Mouse (Mus musculus) embryo, embryonic 11 days (tissue): Measurements from ENCODE around the gene Tomm22.
"Not testable (repeated sequence)": the region's sequence is repeated elsewhere in the genome, so short reads cannot be mapped to it uniquely, and the experiment has no call there.

Experiments
- DNase-seq: peaks from one replicate; pipeline ENCODE4 v3.0.0-alpha.2; 2015

Tomm22 gene

DNA sequence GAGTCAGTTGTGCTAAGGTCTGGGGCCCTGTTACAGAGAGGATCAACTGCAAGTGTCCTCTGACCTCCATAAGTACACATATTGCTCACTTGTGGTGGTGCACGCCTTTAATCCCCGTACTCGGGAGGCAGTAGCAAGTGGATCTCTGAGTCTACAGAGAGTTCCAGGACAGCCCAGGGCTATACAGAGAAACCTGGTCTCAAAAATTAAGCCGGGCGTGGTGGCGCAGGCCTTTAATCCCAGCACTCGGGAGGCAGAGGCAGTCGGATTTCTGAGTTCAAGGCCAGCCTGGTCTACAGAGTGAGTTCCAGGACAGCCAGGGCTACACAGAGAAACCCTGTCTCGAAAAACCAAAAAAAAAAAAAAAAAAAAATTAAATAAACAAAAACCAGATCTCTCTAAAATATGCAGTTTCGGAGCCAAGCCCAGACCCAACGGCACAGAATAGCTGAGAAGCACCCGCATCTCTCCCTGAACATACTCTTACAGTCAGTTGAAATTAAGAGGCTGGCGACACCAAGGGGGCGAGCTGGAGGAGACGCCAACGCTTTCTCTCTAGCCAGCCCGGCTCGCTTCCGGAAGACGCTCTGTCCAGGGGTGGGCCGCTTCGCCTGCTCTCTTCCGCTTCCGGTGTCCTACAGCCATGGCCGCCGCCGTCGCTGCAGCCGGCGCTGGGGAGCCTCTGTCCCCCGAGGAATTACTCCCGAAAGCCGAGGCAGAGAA is at the start of gene Tomm22:
TSS of gene Tomm22 (plus strand) at position 613 of the 723 bp plus-strand sequence.
- peak; percentile 97 for DNase-seq

DNA sequence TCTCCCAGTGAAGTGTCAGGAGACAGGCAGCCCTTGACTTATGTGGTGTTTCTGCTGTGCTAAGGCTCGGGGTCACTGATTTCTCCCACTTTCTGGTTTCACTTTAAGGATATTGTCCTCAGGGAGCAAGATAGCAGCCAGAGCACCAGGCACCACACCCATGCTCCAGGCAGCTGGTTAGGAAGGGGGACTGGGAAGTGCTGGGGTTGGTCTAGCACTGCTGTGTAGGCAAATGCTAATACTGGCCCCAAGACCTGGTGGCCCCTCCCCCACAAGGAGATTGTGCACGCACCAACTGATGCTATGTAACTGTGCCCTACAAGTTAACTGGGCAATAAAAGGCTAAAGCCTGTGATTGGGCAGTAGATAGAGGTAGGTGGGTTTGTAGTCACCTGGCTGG is 40.2 kb upstream of the Tomm22 start:
- DNase-seq: no peak

DNA sequence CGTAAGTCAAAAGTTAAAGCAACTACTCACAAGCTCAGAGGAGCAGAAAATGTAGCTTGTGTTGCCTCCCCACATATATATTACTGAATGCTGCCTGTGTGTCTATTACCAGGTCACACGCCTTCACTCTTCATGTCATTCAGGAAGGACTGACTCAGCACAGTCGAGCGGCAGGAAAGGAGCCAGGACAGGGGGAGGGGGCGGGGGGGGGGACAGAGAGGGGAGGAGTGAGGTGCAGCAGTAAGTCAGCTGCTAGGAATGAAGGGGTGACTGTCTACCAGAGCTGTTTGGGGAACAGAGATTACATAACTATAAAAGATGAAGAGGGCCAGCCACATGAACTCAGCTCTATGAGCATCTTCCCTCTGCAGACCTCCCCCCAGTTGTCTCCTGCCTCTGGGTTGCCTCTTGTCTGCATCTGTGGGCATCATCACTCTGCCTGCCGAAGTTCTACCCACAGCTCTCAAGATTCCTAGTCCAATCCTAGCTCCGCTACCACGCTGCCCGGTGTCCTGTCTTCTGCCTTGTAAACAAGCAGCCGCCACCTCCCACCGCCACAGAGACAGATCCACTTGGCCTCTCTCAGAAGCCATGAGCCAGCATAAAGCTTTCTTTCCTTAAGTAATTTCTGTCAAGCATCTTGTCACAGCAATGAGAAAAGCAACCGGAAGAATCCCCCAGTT is 29.4 kb upstream of the Tomm22 start:
- no peak for DNase-seq

DNA sequence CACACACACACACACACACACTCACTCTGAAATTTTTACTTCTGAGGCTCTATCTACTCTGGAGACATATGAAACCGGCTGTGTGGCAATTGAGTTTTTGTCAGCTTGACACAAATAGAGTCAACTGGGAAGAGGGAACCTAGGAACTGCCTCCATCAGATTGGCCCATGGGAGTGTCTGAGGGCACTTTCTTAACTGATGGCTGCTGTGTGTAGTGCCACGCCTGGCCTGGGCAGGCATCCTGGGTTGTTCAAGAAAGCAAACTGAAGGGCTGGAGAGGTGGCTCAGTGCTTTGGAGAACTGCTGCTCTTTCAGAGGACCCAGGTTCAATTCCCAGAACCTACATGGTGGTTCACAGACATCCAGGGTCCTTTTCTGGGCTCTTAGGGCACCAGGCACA is 25.2 kb upstream of the Tomm22 start:
- DNase-seq: no peak

DNA sequence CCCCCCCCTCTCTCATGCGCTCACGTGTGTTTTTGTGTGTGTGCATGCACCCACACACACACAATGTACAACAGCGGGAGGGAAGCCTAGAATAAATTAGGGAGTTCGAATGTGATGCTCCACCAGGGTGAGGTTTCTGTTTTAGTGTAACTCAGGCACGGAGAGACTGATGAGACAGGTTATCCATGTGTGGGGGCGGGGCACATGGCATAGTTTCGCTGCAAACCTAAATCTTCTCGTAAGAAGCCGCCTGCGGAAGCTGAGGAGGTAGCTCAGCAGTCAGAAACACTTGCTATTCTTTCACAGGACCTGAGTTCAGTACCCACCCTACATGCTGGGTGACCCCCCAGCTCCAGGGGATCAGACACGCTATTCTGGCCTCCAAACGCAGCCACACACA is 22.5 kb upstream of the Tomm22 start:
- DNase-seq: no peak

DNA sequence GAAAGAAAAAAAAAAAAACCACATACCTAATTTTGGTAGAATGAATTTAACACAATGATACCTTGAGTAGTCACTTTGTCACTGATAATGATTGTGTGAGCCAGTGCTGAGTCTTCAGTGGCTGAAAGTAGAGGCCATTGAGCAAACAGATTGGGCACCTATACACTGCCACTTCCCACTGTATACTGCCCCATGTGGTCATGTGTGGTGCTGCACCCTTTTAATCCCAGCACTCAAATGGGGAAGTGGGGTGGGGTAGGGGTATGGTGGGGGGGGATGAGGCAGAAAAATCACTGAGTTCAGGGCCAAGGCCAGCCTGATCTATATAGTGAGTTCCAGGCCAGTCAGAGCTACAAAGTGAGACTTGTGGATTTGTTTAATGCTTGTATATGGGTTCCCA is 20.1 kb upstream of the Tomm22 start:
- peak; percentile 30 for DNase-seq

DNA sequence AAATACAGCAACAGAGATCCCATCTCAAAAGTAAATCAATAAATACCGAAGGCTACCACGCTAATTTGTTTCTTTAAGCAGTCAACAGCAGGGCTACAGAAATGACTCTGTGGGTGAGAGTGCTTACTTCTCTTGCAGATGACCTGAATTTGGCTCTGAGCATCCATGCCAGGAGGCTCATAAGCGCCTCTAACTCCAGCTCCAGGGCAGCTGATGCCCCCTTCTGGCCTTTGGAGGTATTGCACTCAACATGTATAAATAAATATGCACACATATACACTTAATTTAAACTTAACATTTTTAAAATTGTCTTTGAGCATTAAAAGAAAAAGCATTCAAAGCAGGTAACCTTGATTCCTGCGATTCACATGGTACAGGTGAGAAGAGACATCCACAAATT is 19.2 kb upstream of the Tomm22 start:
- DNase-seq: peak; percentile 21

DNA sequence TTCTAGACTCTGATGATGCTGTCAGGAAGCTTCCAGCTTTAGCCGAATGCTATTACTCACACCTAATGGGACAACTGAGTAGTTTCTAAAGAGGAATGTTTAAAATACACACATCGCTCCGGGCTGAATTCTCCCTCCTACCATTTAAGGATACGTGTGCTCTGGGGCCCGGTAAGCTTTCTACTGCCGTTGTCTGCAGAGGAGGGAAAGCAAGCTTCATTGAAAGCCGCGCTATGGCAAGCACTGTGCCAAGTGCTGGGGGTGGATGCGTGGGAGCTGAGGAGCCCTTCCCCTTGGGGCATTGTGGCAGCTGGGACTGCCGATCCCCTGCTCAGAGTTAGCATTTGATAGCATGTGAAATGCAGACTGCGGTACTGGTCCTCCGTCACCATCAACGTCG is 14.2 kb upstream of the Tomm22 start:
- no peak for DNase-seq

DNA sequence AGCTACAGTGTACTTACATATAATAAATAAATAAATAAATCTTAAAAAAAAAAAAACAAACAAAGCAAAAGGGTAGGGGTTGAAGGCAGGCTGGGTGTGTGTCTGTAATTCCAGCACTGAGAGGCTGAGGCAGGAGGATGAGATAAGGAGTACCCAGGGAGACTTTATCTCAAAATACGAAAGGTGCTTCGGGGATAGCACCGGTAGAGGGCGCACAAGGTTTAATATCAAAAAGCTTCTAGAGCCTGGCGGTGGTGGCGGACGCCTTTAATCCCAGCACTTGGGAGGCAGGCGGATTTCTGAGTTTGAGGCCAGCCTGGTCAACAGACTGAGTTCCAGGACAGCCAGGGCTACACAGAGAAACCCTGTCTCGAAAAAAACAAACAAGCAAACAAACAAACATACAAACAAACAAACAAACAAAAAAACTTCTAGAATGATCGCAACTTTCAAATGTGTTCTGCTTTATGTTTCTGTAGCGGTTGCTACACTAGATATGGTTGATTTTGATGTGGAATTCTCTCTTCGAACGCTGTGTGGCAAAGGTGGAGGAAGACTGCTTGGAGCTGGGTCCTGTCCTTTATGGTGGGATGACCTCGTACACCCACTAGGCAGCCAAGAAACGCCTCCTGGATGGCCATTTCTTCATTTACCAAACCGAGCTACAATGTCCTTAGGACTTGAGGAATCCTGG is 12.7 kb upstream of the Tomm22 start:
- DNase-seq: peak; percentile 91

DNA sequence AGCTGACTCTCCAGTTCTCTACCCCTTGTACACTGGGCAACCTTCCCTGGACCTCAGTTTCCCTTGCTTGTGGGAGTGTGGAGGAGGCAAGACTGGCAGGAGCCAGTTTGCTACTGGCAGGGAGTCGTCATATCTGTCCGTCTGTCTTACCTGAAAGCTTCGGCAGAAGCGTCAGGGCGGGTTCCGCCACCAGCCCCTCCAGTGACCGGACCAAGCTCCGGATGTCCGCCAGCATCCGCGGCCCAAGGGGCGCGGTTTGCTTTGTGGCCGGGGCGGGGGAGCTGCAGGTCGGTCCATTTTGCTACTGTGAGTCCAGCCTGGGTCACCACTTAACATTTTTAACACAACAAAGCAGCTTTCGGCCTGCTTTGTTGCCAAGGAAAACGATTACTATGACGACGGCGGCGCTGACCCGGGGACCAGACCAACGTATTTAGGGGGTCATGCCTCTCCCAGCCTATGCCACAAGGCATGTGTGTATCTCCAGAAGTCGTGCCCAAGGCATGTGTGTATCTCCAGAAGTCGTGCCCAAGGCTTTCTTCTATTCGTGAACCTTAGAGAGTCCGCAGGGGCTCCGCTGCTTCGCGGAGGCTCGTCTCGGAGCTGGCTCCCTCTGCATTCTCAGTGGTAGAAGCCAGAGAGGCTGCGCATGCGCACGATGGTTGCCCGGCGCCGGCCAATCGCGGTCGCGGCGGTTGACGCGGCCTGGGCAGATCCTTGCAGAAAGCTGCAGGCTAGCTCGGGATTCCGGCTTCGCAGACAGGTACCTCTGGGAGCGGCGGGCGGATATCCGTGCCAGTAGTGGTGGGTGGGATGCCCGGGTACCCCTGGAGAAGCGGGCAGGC is 11.9 kb upstream of the Tomm22 start, which contains the start of the genes Fam227a and Cby1:
TSS of gene Fam227a (minus strand) at position 426 of the 845 bp plus-strand sequence.
TSS of gene Cby1 (plus strand) at position 669 of the 845 bp plus-strand sequence.
- peak; percentile 95 for DNase-seq

DNA sequence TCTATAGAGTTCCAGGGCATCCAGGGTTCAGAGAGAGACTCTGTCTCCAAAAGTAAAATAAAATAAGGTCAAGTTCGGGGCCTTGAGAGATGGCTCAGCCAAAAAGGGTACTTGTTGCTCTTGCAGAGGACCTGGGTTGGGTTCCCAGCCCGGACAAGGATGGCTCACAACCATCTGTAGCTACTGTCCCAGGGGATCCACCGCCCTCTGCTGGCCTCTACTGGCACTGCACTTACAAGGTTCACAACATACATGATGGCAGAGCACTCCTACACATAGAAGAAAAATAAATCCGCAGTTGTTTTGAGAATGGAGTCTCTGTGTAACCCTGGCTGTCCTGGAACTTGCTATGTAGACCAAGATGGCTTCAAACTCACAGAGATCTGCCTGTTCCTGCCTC is 8.8 kb upstream of the Tomm22 start:
- no peak for DNase-seq

DNA sequence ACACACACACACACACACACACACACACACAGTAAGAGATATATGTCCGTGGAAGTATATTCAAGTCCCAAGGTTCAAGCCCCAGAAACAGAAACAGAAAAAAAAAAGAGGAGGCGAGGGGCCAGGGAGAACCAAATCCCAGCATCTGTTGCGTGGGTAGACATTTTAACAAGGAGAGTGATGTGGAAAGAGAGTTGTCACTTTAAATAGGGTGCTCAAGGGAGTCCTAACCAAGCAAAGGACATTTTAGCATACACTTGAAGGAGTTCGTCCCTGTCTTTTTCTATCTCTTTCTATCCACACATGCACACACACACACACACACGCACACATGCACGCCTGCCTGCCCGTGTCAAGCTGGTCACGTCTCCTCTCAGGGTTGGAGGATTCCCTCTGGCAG is 6.0 kb upstream of the Tomm22 start:
- no peak for DNase-seq

DNA sequence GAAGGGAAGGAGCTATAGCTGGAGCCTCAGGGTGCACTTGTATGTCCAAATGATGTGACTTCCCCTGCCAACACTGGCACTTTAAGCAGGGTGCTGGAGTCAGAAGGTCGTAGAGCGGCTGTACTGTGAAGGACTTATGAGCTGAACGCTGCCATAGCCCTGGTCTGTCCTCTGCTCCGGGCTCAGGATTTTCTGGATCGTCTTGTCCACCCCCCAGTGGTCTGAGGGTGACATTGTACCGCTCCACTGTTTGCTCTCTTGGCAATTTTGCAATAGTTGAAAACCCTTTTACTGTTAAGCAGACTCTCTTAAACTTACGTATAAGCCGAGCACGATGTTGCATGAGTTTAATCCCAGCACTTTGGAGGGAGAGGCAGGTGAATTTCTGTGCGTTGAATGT is 1.5 kb upstream of the Tomm22 start:
- no peak for DNase-seq

DNA sequence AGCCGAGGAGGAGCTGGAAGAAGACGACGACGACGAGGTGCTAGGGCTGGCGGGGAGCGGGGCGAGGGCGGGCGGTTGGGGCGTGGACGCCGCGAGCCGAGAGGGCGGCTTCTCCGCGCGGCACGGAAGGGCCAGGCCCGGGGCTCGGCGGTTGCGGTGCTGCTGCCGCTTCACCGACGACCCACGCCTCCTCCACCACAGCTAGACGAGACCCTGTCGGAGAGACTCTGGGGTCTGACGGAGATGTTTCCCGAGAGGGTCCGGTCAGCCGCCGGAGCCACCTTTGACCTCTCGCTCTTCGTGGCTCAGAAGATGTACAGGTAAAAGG is 275 bp downstream of the Tomm22 start:
- no peak for DNase-seq

DNA sequence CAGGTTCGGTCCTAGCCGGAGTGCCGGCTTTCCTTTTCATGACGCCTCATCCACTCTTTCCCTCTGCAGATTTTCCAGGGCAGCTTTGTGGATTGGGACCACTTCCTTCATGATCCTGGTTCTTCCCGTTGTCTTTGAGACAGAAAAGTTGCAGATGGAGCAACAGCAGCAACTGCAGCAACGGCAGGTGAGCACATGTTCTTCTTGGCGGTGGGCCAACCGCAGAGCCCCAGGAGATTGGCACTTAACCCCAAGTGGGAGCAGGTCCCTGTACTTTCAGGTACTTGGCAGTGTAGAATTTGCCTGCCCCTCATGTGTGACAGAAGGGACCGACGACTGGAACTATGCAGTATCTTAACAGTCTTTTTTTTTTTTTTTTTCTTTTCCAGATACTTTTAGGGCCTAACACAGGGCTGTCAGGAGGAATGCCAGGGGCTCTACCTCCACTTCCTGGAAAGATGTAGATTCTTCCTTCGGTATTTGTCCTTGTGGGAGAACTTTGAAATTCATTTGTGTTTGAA is 1.2 kb downstream of the Tomm22 start:
- not testable (repeated sequence) for DNase-seq

DNA sequence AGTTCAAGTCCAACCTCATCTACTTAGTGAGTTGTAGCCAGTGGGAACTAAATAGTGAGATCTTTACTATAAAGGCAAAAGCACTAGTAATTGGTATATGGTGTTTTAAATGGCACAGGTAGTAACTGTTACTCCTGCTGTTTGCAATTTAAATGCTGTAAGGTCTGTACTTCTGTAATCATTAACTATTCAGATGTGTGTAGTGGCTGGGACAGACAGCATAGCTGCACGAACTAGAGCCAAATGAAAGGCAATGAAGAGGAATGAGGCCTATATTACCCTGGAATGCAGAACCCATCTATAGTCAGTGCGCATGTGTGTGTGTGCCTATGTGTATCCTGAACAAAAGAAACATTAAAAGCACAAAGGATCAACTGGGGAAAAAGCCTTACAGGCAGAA is 7.3 kb downstream of the Tomm22 start:
- DNase-seq: no peak

DNA sequence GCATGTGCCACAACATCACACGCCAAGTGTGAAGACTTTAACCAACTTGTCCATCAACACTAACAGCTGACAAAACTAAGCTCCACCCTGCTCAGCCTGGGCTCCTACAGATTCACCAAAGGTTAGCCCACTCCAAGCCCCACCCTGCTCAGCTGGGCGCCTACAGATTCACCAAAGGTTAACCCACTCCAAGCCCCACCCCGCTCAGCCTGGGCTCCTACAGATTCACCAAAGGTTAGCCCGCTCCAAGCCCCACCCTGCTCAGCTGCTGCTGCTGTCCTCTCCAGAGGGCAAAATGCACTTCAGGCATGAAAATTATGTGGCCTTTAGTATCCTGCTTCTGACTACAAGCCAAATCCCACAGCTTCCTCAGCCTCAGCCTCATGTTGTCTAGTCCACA is 11.3 kb downstream of the Tomm22 start:
- no peak for DNase-seq

DNA sequence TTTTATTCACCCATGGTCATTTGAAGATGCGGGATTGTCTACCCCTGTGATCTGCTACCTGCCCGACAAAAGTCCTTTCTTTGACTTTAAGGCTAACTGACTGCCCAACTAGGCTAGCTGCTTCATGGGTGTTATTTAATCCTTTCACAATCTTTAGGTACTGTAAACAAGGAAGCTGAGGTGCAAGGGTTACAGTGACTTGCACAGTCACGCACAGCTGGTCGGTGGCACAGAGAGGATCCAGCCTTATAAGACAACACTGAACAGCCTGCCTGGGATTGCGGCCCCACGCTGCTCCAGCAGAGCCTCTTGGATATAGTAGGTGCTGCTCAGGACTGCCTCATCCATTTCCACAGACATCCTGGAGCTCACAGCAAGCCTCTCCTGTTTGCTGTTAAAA is 12.5 kb downstream of the Tomm22 start:
- DNase-seq: no peak

DNA sequence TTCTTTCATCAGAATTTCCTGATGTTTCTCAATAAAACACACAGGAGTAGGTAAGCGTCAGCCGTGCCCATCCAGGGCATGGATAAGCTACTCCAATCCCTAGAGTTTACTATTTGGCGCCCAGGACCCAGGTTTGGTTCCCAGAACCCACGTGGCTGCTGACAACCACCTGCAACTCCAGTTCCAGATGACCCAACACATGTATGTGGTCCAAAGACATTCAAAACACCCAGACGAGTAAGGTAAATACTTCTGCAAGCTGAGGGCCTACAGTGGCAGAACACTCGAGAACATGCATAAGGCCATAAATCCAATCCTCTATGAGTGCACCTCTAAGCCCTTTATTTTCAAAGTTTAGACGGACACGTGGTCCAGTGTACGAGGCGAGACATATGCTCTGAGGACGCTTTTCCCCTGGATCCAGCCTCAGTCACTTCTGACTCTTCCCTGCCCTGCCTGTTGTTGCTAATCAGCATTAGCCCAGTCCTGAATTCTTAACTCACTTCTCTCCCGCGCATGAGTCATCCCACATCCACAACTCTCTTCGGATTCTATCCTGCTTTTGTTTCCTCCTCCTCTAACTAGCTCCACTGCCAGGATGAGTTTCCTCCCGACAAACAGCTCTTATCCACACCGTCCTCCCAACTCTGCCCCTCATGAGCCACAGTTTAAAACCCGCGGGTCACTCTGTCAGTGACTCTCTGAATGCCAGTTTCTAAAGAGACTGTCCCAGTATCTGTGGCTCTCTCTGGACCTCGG is 13.2 kb downstream of the Tomm22 start:
- DNase-seq: no peak

DNA sequence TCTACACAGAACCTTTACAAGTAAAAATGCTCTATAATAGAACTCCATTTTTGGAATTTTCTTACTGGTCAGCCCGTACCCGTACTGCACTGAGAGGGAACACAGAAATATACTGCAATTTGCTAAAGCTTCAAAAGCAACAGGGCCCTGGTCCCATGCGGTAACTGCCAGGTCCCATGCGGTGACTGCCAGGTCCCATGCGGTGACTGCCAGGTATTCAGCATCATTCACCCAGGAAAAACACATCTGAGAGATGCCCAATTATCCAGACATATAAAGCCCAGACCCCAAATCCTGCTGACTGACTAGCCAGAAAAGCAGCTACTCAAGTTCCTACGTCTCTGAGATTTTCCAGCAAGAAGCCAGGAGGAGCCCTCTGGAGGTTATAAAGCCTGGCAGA is 14.0 kb downstream of the Tomm22 start:
- DNase-seq: no peak

DNA sequence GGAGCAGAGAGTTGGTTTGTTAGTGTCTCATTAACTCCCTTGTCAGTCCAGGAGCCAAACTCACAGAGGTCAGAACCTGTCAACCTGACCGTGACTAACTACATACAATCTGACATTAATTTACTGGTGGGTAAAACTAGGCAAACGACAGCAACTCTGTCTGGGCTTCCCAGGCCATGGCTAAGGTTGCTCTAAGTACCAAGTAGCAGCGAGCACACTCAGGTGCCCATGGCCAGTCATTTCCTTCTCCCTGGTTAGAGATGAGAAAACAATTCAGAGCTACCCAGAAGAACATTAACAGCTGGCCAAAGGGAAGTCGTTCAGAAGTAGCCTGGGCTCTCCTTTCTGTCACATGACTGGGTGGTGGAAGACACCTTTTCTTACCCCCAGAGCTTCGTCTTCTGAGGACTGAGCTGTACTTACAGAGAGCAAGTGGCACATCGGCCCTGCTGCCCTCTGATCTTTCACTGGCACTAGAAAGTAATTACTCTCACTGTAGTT is 14.5 kb downstream of the Tomm22 start:
- DNase-seq: no peak
